Mouse (Mus musculus) cerebellum, adult 2 months (tissue): ENCODE measurements around the gene Fat2. TPM values are rescaled to one million over a fixed set of nuclear protein-coding genes. Genes with fewer than 3 reads are reported as not detected.
A peak's percentile ranks its signal among the peaks of the same experiment; 100 is the strongest.

Experiments used
- DNase-seq, 2 experiments: peaks; one replicate each; pipeline ENCODE4 v3.0.0; 2021
- H3K27ac ChIP-seq: fragments of 200-500 bp; 2 replicates; pipeline ENCODE4 v1.5.1; 2012; ENCODE audit warnings: low read length, control low read depth, inconsistent platforms; ENCODE audit not compliant: insufficient read depth
- H3K27me3 ChIP-seq: fragments of 200-500 bp; 2 replicates; pipeline ENCODE4 v1.6.1; 2012; ENCODE audit warnings: inconsistent platforms, mild to moderate bottlenecking, low read length, moderate library complexity; ENCODE audit not compliant: control insufficient read depth, insufficient read depth
- H3K4me1 ChIP-seq: fragments of 200-500 bp; 2 replicates; pipeline ENCODE4 v1.6.1; 2011; ENCODE audit warnings: low read length; ENCODE audit not compliant: control insufficient read depth, insufficient read depth
- H3K4me3 ChIP-seq: fragments of 200-500 bp; replicated peaks from 2 replicates; pipeline ENCODE3; 2011; ENCODE audit warnings: mild to moderate bottlenecking, low read depth, low read length, control low read depth; ENCODE audit not compliant: insufficient read depth
- CTCF ChIP-seq: fragments of 200-500 bp; IDR thresholded peaks from 2 replicates; pipeline ENCODE4 v1.5.1; 2011; ENCODE audit warnings: low read depth, mild to moderate bottlenecking, control low read depth, low read length, moderate library complexity, borderline replicate concordance; ENCODE audit not compliant: insufficient read depth
- POLR2A ChIP-seq: fragments of 200-500 bp; IDR thresholded peaks from 2 replicates; pipeline ENCODE4 v1.6.1; 2011; ENCODE audit warnings: low read length, control low read depth, borderline replicate concordance; ENCODE audit not compliant: insufficient read depth
- WGBS: fragments of 180-500 bp; shearing (Covaris S2); methylation state at CpG from one replicate; pipeline ENCODE4 v1.1.7; 2018; 5-methylcytosine and 5-hydroxymethylcytosine counted together
- polyA plus RNA-seq: library from polyadenylated mRNA; depleted of rRNA; stranded (reverse); fragments of >200 nt; gene quantifications from 2 replicates; pipeline ENCODE4 v1.2.3, GENCODE M21; 2012

Gene Fat2
- polyA plus RNA-seq, 1 experiment: 86.7 TPM

GRCm38 (mm10) chr11:55327111-55327510 is 9.3 kb downstream of the Fat2 start:
- Histone ChIP-seq H3K4me1 (peaks cover 35% of the 10 kb centered on the region), H3K27ac (peak overlapping the region; percentile 77), H3K4me3 (peak overlapping the region; percentile 54), H3K27me3 (no peaks in the 10 kb centered on the region)
- WGBS: 13% methylated on average over 5 of the region's 5 CpGs
- DNase-seq: peak in 1 of 2 experiments; percentile 53
- TF ChIP-seq CTCF (no peak), POLR2A (no peak)

- no peaks in the 10 kb centered on the region for H3K27me3 ChIP-seq
- WGBS: 22% methylated on average over 7 of the region's 7 CpGs
- DNase-seq: peak in 1 of 2 experiments; percentile 52
- peak overlapping the region; percentile 31 for H3K4me3 ChIP-seq
- peak overlapping the region; percentile 51; the same call in 1 of the 2 replicates for H3K27ac ChIP-seq
- no peak for TF ChIP-seq POLR2A
- no peak for TF ChIP-seq CTCF
- H3K4me1 ChIP-seq: peaks cover 38% of the 10 kb centered on the region
Measured at GRCm38 (mm10) chr11:55326211-55326610, 10.2 kb downstream of the Fat2 start.

DNA sequence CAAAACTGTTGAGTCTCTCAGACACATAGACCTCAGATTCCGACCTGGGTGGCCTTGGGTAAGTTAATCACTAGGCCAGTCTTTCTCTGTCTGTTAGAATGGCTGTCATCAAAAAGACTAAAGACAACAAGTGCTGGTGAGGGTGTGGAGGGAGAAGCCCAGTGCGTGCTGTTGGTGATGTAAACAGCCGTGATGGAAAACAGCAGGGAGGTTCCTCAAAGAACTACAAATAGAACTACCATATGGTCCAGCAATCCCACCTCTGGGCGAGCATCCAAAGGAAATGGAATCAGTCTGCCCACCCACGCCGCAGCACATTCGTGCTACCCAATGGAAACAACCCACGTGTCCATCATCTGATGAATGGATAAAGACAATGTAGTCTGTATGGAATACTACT is 12.5 kb downstream of the Fat2 start:
- H3K4me3 ChIP-seq: peak overlapping the region; percentile 13
- no peak for TF ChIP-seq POLR2A
- TF ChIP-seq CTCF: no peak
- 6% methylated on average over 8 of the region's 8 CpGs for WGBS
- peak; percentile 90 to 97 for DNase-seq
- no peaks in the 10 kb centered on the region for H3K27me3 ChIP-seq
- H3K27ac ChIP-seq: peak overlapping the region; percentile 59; the same call in 1 of the 2 replicates
- H3K4me1 ChIP-seq: peaks cover 37% of the 10 kb centered on the region

- H3K27me3 ChIP-seq: no peaks in the 10 kb centered on the region
- peaks cover 29% of the 10 kb centered on the region for H3K4me1 ChIP-seq
- 46% methylated on average over 2 of the region's 2 CpGs for WGBS
- H3K4me3 ChIP-seq: no peak overlapping the region
- H3K27ac ChIP-seq: no peak overlapping the region
- TF ChIP-seq POLR2A (no peak), CTCF (no peak)
- DNase-seq: no peak
Measured at GRCm38 (mm10) chr11:55320990-55321389, 15.4 kb downstream of the Fat2 start.

- peaks cover 46% of the 10 kb centered on the region for H3K4me1 ChIP-seq
- peak; percentile 59 to 70 for DNase-seq
- 0 out of 2 replicates have a peak overlapping the region, but pooled peaks have one; percentile 34 for H3K27ac ChIP-seq
- H3K27me3 ChIP-seq: no peaks in the 10 kb centered on the region
- peak overlapping the region; percentile 9 for H3K4me3 ChIP-seq
- TF ChIP-seq CTCF (no peak), POLR2A (no peak)
- WGBS: 9% methylated on average over 6 of the region's 6 CpGs
Measured at GRCm38 (mm10) chr11:55315966-55316365, 20.4 kb downstream of the Fat2 start.

GRCm38 (mm10) chr11:55314704-55315047 is 21.7 kb downstream of the Fat2 start:
- Histone ChIP-seq H3K27ac (peak overlapping the region; percentile 37; the same call in 1 of the 2 replicates), H3K27me3 (no peaks in the 10 kb centered on the region), H3K4me1 (peaks cover 48% of the 10 kb centered on the region), H3K4me3 (no peak overlapping the region)
- no peak for DNase-seq
- TF ChIP-seq POLR2A (no peak), CTCF (no peak)
- WGBS: 14% methylated on average over 2 of the region's 2 CpGs

DNA sequence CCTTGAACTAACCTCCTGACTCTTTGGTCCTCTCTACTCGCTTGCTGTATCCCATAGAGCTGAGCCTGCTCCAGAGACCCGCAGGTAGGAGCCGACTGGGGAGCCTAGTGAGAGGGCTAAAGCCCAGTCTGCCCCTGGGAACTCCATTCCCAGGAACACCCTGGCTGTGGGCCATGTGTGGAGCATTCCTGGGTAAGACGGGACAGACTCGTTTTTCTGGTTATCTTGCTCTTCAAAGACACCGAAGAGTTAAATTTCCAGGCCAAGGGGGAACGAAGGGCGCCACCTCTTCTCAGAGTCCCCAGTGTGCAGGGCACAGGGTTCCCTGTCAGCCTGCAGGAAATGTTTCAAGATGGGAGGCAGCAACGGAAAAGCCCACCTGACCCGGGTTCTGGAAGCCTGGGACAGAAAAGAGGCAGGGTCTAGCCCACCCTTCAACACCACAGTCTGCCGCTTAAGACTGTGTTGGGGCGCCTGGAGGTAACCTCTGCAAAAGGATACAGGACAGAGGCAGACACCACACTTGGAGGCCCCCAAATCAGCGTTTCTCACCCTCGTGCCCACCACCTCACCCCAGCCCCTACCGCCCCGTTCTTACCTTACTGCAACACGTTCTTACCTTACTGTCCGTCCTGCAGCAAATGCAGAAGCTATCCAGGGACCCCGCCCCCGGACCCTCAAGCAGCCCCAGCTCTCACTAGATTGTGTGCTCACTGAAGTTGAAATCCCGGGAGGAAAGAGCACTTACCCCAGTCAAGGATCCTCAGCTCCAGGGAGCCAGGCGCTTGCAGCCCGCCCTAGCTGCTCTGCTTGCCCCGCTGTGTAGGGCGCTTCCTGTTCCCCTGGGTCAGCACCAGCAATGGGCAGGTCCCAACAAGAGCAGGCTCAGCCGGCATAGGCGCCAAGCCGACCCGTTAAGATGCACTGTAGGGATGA is 22.3 kb downstream of the Fat2 start:
- DNase-seq: peak in 1 of 2 experiments; percentile 47
- TF ChIP-seq CTCF (no peak), POLR2A (no peak)
- Histone ChIP-seq H3K4me1 (peaks cover 48% of the 10 kb centered on the region), H3K27ac (peak overlapping the region; percentile 37; the same call in 1 of the 2 replicates), H3K27me3 (no peaks in the 10 kb centered on the region), H3K4me3 (no peak overlapping the region)
- WGBS: 19% methylated on average over 29 of the region's 29 CpGs

DNA sequence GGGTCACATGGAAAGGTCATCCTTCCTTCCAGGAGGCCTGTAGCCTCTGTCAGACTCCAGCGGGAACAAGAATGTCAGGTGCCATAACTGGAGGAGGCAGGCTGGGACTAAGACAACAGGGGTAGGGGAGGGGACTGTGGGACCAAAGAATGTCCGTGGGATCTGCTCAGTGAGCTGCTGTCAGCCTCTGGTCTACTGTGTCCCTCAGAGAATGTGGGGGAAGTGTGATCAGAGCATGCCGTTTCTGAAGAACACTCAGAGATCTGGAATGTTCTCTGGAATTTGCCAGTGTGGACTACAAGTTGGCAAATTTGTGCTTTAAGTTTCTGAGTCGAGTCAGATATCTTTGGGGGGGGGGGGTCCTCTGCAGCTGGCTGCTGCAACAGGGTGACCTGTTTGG is 34.0 kb downstream of the Fat2 start:
- H3K4me3 ChIP-seq: no peak overlapping the region
- H3K27me3 ChIP-seq: no peaks in the 10 kb centered on the region
- DNase-seq: peak in 1 of 2 experiments; percentile 10
- TF ChIP-seq CTCF (no peak), POLR2A (no peak)
- peaks cover 32% of the 10 kb centered on the region for H3K4me1 ChIP-seq
- H3K27ac ChIP-seq: no peak overlapping the region
- 36% methylated on average over 4 of the region's 4 CpGs for WGBS
